Mouse (Mus musculus): ENCODE measurements around the gene Olfr1432.
"Not testable (repeated sequence)": the region's sequence is repeated elsewhere in the genome, so short reads cannot be mapped to it uniquely, and the experiment has no call there.

Gene Olfr1432

DNA sequence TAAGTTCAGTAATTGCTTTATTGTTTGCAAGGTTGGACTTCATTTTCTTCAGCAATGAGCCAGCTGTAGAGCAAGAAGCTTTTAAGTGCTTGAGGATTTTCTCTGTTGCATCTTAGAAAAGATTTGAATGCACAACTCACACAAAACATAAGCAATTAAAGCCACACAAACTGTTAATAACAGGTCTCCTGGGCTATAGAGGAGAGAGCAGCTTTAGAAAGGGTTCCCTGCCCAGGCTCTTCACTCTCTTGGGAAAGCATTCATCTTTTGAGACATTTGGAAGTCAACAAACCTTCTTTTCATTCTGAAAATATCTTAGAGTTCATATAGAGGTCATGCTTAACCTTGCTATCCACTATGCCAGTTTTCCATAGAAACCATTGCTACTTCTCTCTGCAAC, at the start of gene Olfr1432:
Gene Olfr1432, minus strand, starts transcription at position 101 of the 400 bp plus-strand sequence.
- DNase-seq (ENCODE audit: low spot score), result not testable (repeated sequence)

- DNase-seq (ENCODE audit: low spot score), result no peak
Observed at GRCm38 (mm10) chr19:12279554-12279953, 47.2 kb upstream of the Olfr1432 start, which contains the start of gene Olfr1434. Gene Olfr1434 (plus strand): TSS chr19:12279854.

- DNase-seq (ENCODE audit: low spot score), result no peak
Observed at GRCm38 (mm10) chr19:12260732-12261131, 28.3 kb upstream of the Olfr1432 start, which contains the start of gene Olfr235. Gene Olfr235 (plus strand): TSS chr19:12261032.

- no peak for DNase-seq (ENCODE audit: low spot score)
Observed at GRCm38 (mm10) chr19:12241559-12241958, 9.2 kb upstream of the Olfr1432 start, which contains the start of gene Olfr262. Gene Olfr262 (minus strand): TSS chr19:12241659.

- DNase-seq (ENCODE audit: low spot score), result no peak
Observed at GRCm38 (mm10) chr19:12200334-12200733, 32.1 kb downstream of the Olfr1432 start, which contains the start of gene Olfr1431. Gene Olfr1431 (plus strand): TSS chr19:12200634.

- not testable (repeated sequence) for DNase-seq (ENCODE audit: low spot score)
Observed at GRCm38 (mm10) chr19:12199076-12199475, 33.3 kb downstream of the Olfr1432 start.
